In genomic region chr16:94362174-94362873, GRCm38 (mm10) we compare ENCODE assay signal across 8 mouse cellular contexts. TPM values are rescaled to one million over a fixed set of nuclear protein-coding genes. Genes with fewer than 3 reads are reported as not detected.
DNase-seq lines count a peak whose midpoint lies in the region; TF ChIP-seq lines count a peak whose summit lies in the region.
"Had no signal": no experiment of that assay in that cellular context is flagged by ENCODE, and none has a peak within 500 bp of the region (broad histone marks: within the 10 kb centered on the region; RNA-seq: fewer than 3 reads in every experiment).

No protein-coding gene starts in this region.

- no peak overlapping the region for H3K27ac ChIP-seq in heart, adult 2 months
- H3K27ac ChIP-seq: neural tube, embryonic 12.5 days had no signal

- no peaks in the 10 kb centered on the region for H3K27me3 ChIP-seq in C2C12 (ENCODE audit: control insufficient read depth, insufficient read depth, insufficient read length)
- no peaks in the 10 kb centered on the region for H3K27me3 ChIP-seq in heart, adult 2 months (ENCODE audit: control insufficient read depth, insufficient read depth, low read length)
- H3K27me3 ChIP-seq: neural tube, embryonic 12.5 days had no signal

- H3ac ChIP-seq in C2C12 (ENCODE audit: control insufficient read depth, insufficient read length, low read depth) = no peak overlapping the region

- DNase-seq in 3134 (ENCODE audit: extremely low read depth, insufficient read length, low spot score) = peak; percentile 75
- peak; percentile 53 to 73 for DNase-seq in cerebellum, postnatal 25 days
- DNase-seq in heart, adult 2 months = peak; percentile 33 to 58
- DNase-seq in layer of hippocampus, adult 8-10 months (ENCODE audit: low spot score in 2 of 2) = peak; percentile 85 to 87
- DNase-seq in mesoderm, embryonic 11.5 days (ENCODE audit: low read depth, low spot score) = peak; percentile 47
- DNase-seq in urinary bladder, postnatal 36 days (ENCODE audit: low spot score in 2 of 2) = peak; percentile 38 to 55

- H3K4me3 ChIP-seq in C2C12 (ENCODE audit: insufficient read depth, poor library complexity, severe bottlenecking) = no peak overlapping the region
- no peak overlapping the region for H3K4me3 ChIP-seq in heart, adult 2 months
- H3K4me3 ChIP-seq: neural tube, embryonic 12.5 days had no signal

- intact Hi-C loops in heart, adult 2 months (cut with DNase I) = no loop called here

- no peaks in the 10 kb centered on the region for H3K79me2 ChIP-seq in C2C12 (ENCODE audit: control insufficient read depth, insufficient read depth)
- no peaks in the 10 kb centered on the region for H3K79me2 ChIP-seq in heart, adult 2 months (replicated peaks; ENCODE audit: control insufficient read depth, insufficient read depth, low read length)

- no peak overlapping the region for H3K9ac ChIP-seq in heart, adult 2 months (ENCODE audit: low read depth, low read length)
- H3K9ac ChIP-seq: neural tube, embryonic 12.5 days had no signal

- no peaks in the 10 kb centered on the region for H3K36me3 ChIP-seq in C2C12 (ENCODE audit: control insufficient read depth, insufficient read depth)
- H3K36me3 ChIP-seq in heart, adult 2 months (ENCODE audit: control insufficient read depth, insufficient read depth, low read length) = no peaks in the 10 kb centered on the region; the same call in 1 of the 2 replicates

- TF ChIP-seq POLR2A in heart, adult 2 months (IDR thresholded peaks at IDR 0.05; ENCODE audit: insufficient read depth, low read depth, low read length) = no peak

- no peak for TF ChIP-seq CTCF in C2C12 (IDR thresholded peaks at IDR 0.05; ENCODE audit: control insufficient read depth, insufficient read depth, insufficient read length)
- TF ChIP-seq CTCF in heart, adult 2 months (IDR thresholded peaks at IDR 0.05) = no peak

- no peak for TF ChIP-seq EP300 in heart, adult 2 months (IDR thresholded peaks at IDR 0.05; ENCODE audit: insufficient read depth, low read depth, low read length)

- H3K4me1 ChIP-seq in heart, adult 2 months (ENCODE audit: control insufficient read depth, insufficient read depth, low read length) = no peaks in the 10 kb centered on the region
- H3K4me1 ChIP-seq: neural tube, embryonic 12.5 days had no signal

- no peaks in the 10 kb centered on the region for H3K79me3 ChIP-seq in C2C12 (ENCODE audit: low read depth)

- 32% methylated on average over 10 of the region's 10 CpGs for WGBS in heart, adult 2 months

TF ChIP-seq in C2C12, 6 proteins besides CTCF, POLR2A, EP300 and RAD21:
- TF ChIP-seq MAX (IDR thresholded peaks at IDR 0.05) = no peak
- TF ChIP-seq FOSL1 (IDR thresholded peaks at IDR 0.05; ENCODE audit: insufficient read depth, low read length, poor library complexity, severe bottlenecking) = peak; percentile 30

RNA-seq across cellular contexts. Expression of gene Ttc3, which starts 8.1 kb away (rescaled TPM):
- polyA plus RNA-seq in C2C12 (2012; fragmentation: generic; extraction: Trizol) = 16.2 TPM
- total RNA-seq in heart, adult 2 months (2021) = 10 to 100 TPM; 77.6 to 85.5 TPM
- 26.0 and 43.2 TPM in 2 replicates for polyA plus RNA-seq in heart, adult 2 months (2012; rRNA removed)
- 100 to 1,000 TPM; 668 to 837 (median 753) TPM for total RNA-seq in layer of hippocampus, adult 8-10 months (2022)

RNA-seq across cellular contexts. Expression of gene Pigp, which starts 9.3 kb away (rescaled TPM):
- polyA plus RNA-seq in C2C12 (2012; fragmentation: generic; extraction: Trizol) = 32.9 TPM
- 100 to 1,000 TPM; 101 to 113 TPM for total RNA-seq in heart, adult 2 months (2021)
- polyA plus RNA-seq in heart, adult 2 months (2012; rRNA removed) = 49.4 and 86.4 TPM in 2 replicates
- 10 to 100 TPM; 44.5 to 52.5 (median 48.7) TPM for total RNA-seq in layer of hippocampus, adult 8-10 months (2022)

RNA-seq across cellular contexts. Expression of gene Ripply3, which starts 34.1 kb away (rescaled TPM):
- 0.22 TPM for polyA plus RNA-seq in C2C12 (2012; fragmentation: generic; extraction: Trizol)
- total RNA-seq in heart, adult 2 months (2021) = 1 to 10 TPM; 3.9 to 5.1 TPM
- polyA plus RNA-seq in heart, adult 2 months (2012; rRNA removed) = 2.9 and 5.1 TPM in 2 replicates
- under 1 TPM in 3 of 4 experiments, not detected in 1; 0.21 to 0.71 (median 0.57) TPM for total RNA-seq in layer of hippocampus, adult 8-10 months (2022)

RNA-seq across cellular contexts. Expression of gene Hlcs, which starts 49.0 kb away (rescaled TPM):
- 1.7 TPM for polyA plus RNA-seq in C2C12 (2012; fragmentation: generic; extraction: Trizol)
- total RNA-seq in heart, adult 2 months (2021) = 1 to 10 TPM; 5.4 to 5.5 TPM
- 4.3 and 4.4 TPM in 2 replicates for polyA plus RNA-seq in heart, adult 2 months (2012; rRNA removed)
- total RNA-seq in layer of hippocampus, adult 8-10 months (2022) = 10 to 100 TPM; 14.0 to 16.5 (median 15.7) TPM

Comparison
In these comparisons a context has a peak if more than half of its experiments do, and no peak if none do; other contexts are left out.
1. RNA of gene Ttc3, which starts 8.1 kb away (total RNA-seq): 668 to 837 TPM in layer of hippocampus, adult 8-10 months; 77.6 to 85.5 TPM in heart, adult 2 months; every median in the first group is over 4 times any median in the second.
2. Peak in every context shown above with its lines, with median percentiles within 50 percentile points of each other: DNase-seq.